Mouse (Mus musculus) testis, adult 2 months (tissue): ENCODE data around the gene Gm20388. TPM values are rescaled to one million over a fixed set of nuclear protein-coding genes. Genes with fewer than 3 reads are reported as not detected.

ENCODE experiments used
- H3K27ac ChIP-seq: fragments of 200-500 bp; 2 replicates; pipeline ENCODE4 v1.5.1; 2012; ENCODE audit warnings: low read depth, low read length; ENCODE audit not compliant: control insufficient read depth, insufficient read depth
- H3K27me3 ChIP-seq: fragments of 200-500 bp; 2 replicates; pipeline ENCODE4 v1.6.1; 2012; ENCODE audit warnings: mild to moderate bottlenecking, low read length, moderate library complexity; ENCODE audit not compliant: control insufficient read depth, insufficient read depth
- H3K36me3 ChIP-seq: fragments of 200-500 bp; 2 replicates; pipeline ENCODE4 v1.6.1; 2012; ENCODE audit warnings: mild to moderate bottlenecking, low read length; ENCODE audit not compliant: control insufficient read depth, insufficient read depth
- H3K4me1 ChIP-seq: fragments of 200-500 bp; 2 replicates; pipeline ENCODE4 v1.6.1; 2012; ENCODE audit warnings: low read length; ENCODE audit not compliant: control insufficient read depth, insufficient read depth
- H3K4me3 ChIP-seq: fragments of 200-500 bp; 2 replicates; pipeline ENCODE4 v1.5.1; 2012; ENCODE audit warnings: low read depth, mild to moderate bottlenecking, low read length, moderate library complexity, mixed read lengths; ENCODE audit not compliant: control insufficient read depth
- CTCF ChIP-seq: fragments of 200-500 bp; IDR thresholded peaks from 2 replicates; pipeline ENCODE4 v1.5.1; 2012; ENCODE audit warnings: low read depth, mild to moderate bottlenecking, inconsistent platforms, low read length, moderate library complexity; ENCODE audit not compliant: control insufficient read depth, insufficient read depth, insufficient replicate concordance
- POLR2A ChIP-seq: fragments of 200-500 bp; IDR thresholded peaks from 2 replicates; pipeline ENCODE4 v1.6.1; 2012; ENCODE audit warnings: low read depth, mild to moderate bottlenecking, inconsistent platforms, low read length, moderate library complexity; ENCODE audit not compliant: control insufficient read depth
- polyA plus RNA-seq: library from polyadenylated mRNA; depleted of rRNA; stranded (reverse); fragments of >200 nt; gene quantifications from 2 replicates; pipeline ENCODE4 v1.2.3, GENCODE M21; 2012

Gene Gm20388
- polyA plus RNA-seq, 1 experiment = 5.6 TPM

DNA sequence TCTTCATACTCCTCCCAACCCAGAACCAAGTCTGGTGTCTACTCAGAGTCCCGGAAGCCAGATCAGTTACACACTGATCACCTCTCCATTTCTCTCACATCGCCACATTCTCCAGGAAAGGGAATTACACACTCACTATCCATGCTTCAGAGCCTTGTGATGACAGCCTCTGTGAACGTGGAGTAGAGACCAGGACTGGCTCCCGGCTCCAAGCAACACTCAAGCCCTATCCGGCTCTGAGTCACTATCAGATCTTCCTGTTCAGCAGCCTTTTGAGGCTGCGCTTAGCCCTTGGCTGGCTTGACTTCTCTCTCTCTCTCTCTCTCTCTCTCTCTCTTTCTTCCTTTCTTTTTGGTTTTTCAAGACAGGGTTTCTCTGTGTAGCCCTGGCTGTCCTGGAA lies 3962.7 kb downstream of the Gm20388 start:
- H3K27me3 ChIP-seq = no peaks in the 10 kb centered on the region

DNA sequence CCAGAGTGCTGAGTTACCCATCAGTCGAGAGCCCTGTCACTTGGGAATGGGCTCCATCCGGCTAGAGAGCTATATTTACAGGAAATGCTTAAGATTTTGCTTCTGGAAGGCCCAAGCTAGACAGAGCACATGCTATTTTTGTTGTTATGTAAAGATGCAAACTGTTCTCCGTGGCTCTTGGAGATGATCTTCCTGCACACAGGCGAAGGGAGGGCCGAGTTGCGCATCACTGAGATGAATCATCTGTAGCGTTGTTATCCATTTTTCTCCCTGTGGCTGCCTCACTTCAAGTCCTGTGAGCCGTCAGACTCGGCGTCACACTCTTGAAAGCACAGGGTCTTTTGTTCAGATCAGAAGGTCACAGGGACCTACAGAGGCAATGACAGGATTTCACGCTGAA lies 3963.7 kb downstream of the Gm20388 start:
- no peak for TF ChIP-seq POLR2A
- no peaks in the 10 kb centered on the region for H3K36me3 ChIP-seq

More for the DNA sequence above, 3962.7 kb downstream of the Gm20388 start:
- no peaks in the 10 kb centered on the region for H3K36me3 ChIP-seq
- H3K4me1 ChIP-seq = no peaks in the 10 kb centered on the region
- no peak for TF ChIP-seq POLR2A
- TF ChIP-seq CTCF = no peak
- H3K27ac ChIP-seq = no peak overlapping the region
- no peak overlapping the region for H3K4me3 ChIP-seq

DNA sequence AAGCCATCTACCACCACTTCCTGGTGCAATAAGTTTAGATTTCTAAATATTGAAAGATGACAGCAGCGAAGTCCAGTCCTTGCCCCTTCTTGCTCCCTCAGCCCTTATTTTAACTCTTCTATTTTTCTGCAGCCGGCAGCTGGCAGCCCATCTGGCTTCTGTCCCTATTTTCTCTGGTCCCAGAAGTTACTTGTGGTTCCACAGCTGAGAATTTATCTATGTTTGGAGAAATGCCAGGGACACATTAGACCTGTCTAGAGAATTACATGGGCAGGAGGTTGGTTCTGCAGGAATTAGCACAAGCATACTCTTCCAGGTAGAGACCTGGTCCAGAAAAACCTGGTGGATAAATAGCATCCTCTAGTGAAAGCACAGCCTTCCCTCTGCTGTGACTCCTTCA lies 3967.2 kb downstream of the Gm20388 start:
- no peaks in the 10 kb centered on the region for H3K4me1 ChIP-seq
- H3K36me3 ChIP-seq = no peaks in the 10 kb centered on the region

More for the DNA sequence above, 3963.7 kb downstream of the Gm20388 start:
- H3K27me3 ChIP-seq = no peaks in the 10 kb centered on the region
- H3K27ac ChIP-seq = no peak overlapping the region
- no peak overlapping the region for H3K4me3 ChIP-seq
- no peaks in the 10 kb centered on the region for H3K4me1 ChIP-seq

DNA sequence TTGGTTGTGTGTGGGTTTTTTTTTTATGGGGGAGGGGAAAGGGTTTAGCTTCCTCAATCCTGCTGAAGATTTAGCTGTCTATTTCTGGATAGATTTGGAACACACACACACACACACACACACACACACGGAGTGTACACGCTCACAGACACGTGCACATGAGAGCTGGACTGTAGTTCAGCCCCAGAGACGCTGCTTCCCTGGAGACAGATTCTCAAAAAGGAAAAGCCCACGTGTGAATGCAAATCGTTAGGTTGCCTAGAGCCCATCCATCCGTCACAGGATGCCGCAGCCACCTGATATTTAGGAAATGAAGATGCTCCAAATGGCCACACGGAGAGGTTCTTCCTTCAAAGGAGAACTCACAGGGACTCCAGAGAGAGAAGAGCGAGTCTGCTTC lies 3969.6 kb downstream of the Gm20388 start:
- no peaks in the 10 kb centered on the region for H3K36me3 ChIP-seq
- no peaks in the 10 kb centered on the region; the same call in 1 of the 2 replicates for H3K4me1 ChIP-seq
- H3K4me3 ChIP-seq = no peak overlapping the region
- TF ChIP-seq POLR2A = no peak
- TF ChIP-seq CTCF = no peak
- H3K27me3 ChIP-seq = no peaks in the 10 kb centered on the region
- no peak overlapping the region for H3K27ac ChIP-seq

More for the DNA sequence above, 3967.2 kb downstream of the Gm20388 start:
- Histone ChIP-seq H3K27ac (no peak overlapping the region), H3K4me3 (no peak overlapping the region), H3K27me3 (no peaks in the 10 kb centered on the region)
- TF ChIP-seq CTCF (no peak), POLR2A (no peak)

DNA sequence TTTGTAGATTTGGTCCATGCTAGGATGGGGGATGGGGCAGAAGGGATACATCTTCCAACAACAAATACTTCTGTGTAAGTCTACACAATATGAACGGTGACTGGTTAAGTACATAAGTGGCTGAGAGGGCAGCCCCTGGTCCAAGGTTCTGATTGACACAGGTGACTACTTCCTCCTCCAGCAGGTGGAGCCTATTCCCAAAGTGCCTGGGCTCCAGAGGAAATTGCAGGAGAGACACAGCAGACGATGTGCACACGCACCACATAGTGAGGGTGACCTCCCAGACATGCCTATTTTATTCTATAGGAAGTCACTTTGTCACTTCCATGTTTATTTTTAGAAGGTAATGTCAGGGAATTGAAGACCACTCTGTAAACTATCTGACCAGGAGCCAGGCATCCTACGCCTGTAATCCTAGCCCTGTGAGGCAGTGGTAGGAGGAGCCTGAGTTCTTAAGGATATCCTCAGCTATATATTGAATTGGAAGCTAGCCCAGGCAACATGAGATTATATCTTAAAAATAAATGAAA lies 3970.2 kb downstream of the Gm20388 start:
- Histone ChIP-seq H3K27me3 (no peaks in the 10 kb centered on the region), H3K4me3 (no peak overlapping the region), H3K27ac (no peak overlapping the region), H3K36me3 (no peaks in the 10 kb centered on the region), H3K4me1 (no peaks in the 10 kb centered on the region; the same call in 1 of the 2 replicates)
- no peak for TF ChIP-seq POLR2A
- TF ChIP-seq CTCF = no peak

DNA sequence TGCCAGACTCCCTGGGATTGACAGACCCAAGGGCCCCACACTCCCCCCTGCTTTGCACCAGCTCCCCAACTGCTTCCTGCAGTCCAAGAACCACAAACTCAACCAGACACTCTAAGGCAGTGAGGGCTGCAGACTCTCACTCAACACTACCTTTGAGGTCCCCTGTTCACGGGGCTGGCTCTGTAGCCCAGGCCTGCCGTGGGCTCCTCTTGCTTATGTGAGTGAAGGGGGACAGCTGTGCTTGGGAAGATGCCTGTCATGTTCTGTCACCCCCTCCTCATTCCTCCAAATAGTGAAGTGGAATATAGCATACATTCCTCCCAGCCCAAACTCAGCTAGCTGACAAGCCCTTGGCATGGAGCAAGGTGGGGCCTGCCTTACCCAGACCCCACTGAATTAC lies 3971.8 kb downstream of the Gm20388 start:
- Histone ChIP-seq H3K4me1 (no peaks in the 10 kb centered on the region; the same call in 1 of the 2 replicates), H3K27me3 (no peaks in the 10 kb centered on the region), H3K36me3 (no peaks in the 10 kb centered on the region), H3K4me3 (no peak overlapping the region), H3K27ac (no peak overlapping the region)
- TF ChIP-seq POLR2A (no peak), CTCF (no peak)

DNA sequence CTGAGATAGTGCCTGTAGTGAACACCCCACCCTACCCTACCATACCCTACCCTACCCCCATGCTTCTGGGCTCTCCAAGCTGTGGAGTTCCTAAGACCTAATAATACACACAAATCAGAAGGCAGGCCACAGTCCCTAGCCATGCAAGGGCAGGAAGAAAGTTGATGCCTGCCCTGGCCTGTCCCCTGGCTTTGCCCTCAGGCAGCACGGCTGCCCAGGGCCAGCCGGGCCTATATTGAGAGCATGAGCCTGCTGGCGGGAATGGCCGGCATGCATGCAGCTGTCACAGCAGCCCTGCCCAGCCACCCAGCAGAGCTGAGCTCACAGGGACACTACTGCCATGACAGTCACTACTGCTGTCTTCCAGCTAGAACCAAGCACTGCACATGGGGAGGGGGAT lies 3972.5 kb downstream of the Gm20388 start:
- no peak for TF ChIP-seq CTCF
- no peak for TF ChIP-seq POLR2A
- Histone ChIP-seq H3K27me3 (no peaks in the 10 kb centered on the region), H3K27ac (no peak overlapping the region), H3K4me3 (no peak overlapping the region), H3K36me3 (no peaks in the 10 kb centered on the region), H3K4me1 (no peaks in the 10 kb centered on the region; the same call in 1 of the 2 replicates)
